Comparison of ENCODE assay signal across 8 mouse cellular contexts in genomic region chr13:94284543-94285269, GRCm38 (mm10). TPM values are rescaled to one million over a fixed set of nuclear protein-coding genes. Genes with fewer than 3 reads are reported as not detected.
DNase-seq lines count a peak whose midpoint lies in the region; ATAC-seq and TF ChIP-seq lines count a peak whose summit lies in the region.

No protein-coding gene starts in this region.

- TF ChIP-seq CTCF in thymus, adult 2 months (IDR thresholded peaks at IDR 0.05; ENCODE audit: borderline replicate concordance, control insufficient read depth, extremely low read depth, insufficient read depth, low read length, poor library complexity) = no peak
- TF ChIP-seq CTCF in liver, embryonic 14.5 days (IDR thresholded peaks at IDR 0.05; ENCODE audit: low read depth) = no peak

- TF ChIP-seq POLR2A in thymus, adult 2 months (IDR thresholded peaks at IDR 0.05; ENCODE audit: control insufficient read depth, extremely low read depth, insufficient read depth, low read length, poor library complexity) = no peak
- TF ChIP-seq POLR2A in myocyte (IDR thresholded peaks at IDR 0.05; ENCODE audit: insufficient read length, low read depth) = no peak

- peaks cover 9% of the 10 kb centered on the region for H3K4me1 ChIP-seq in thymus, adult 2 months (replicated peaks; ENCODE audit: control insufficient read depth, insufficient read depth, low read length)
- peaks cover 6 to 15% of the 10 kb centered on the region in 2 experiments; a peak in 3 of 4 replicates for H3K4me1 ChIP-seq in liver, embryonic 14.5 days (replicated peaks; ENCODE audit: control insufficient read depth in 2 of 2, insufficient read depth in 2 of 2, low read length in 1 of 2)

- TF ChIP-seq EP300 in liver, embryonic 14.5 days (IDR thresholded peaks at IDR 0.05; ENCODE audit: low read depth) = no peak

- no peak for DNase-seq in thymus, adult 2 months
- DNase-seq in thymus, postnatal 14 days = no peak
- peak; percentile 48 to 63 for DNase-seq in cerebellum, postnatal 36 days
- DNase-seq in heart, adult 18-20 months = peak; percentile 50 to 71
- peak; percentile 48 for DNase-seq in kidney, adult 18-20 months
- no peak for DNase-seq in liver, embryonic 14.5 days (ENCODE audit: low read depth in 3 of 3, low spot score in 3 of 3)
- no peak for DNase-seq in frontal cortex, adult 2 months (ENCODE audit: extremely low spot score in 1 of 2, low spot score in 1 of 2)

- no peaks in the 10 kb centered on the region for H3K79me2 ChIP-seq in myocyte (ENCODE audit: control insufficient read depth, insufficient read depth)

- peak overlapping the region; percentile 70 for H3K9ac ChIP-seq in liver, embryonic 14.5 days (replicated peaks)

- peak overlapping the region; percentile 67 for H3K4me2 ChIP-seq in liver, embryonic 14.5 days (ENCODE audit: low read depth)
- H3K4me2 ChIP-seq in myocyte (ENCODE audit: low read depth) = peak overlapping the region; percentile 94

- ATAC-seq in liver, embryonic 14.5 days (ENCODE audit: insufficient read depth) = peak; percentile 67

- H3K27me3 ChIP-seq in thymus, adult 2 months (ENCODE audit: control insufficient read depth, insufficient read depth, low read length) = peaks cover 4% of the 10 kb centered on the region; the same call in 1 of the 2 replicates
- H3K27me3 ChIP-seq in liver, embryonic 14.5 days (ENCODE audit: control insufficient read depth, insufficient read depth, low read length) = no peaks in the 10 kb centered on the region
- no peaks in the 10 kb centered on the region for H3K27me3 ChIP-seq in myocyte (ENCODE audit: control insufficient read depth, insufficient read depth, insufficient read length)

- peak overlapping the region; percentile 65 for H3K4me3 ChIP-seq in thymus, adult 2 months (ENCODE audit: control insufficient read depth, insufficient read depth, low read length)
- H3K4me3 ChIP-seq in liver, embryonic 14.5 days (ENCODE audit: insufficient read depth in 1 of 2, low read depth in 2 of 2, low read length in 2 of 2) = peak overlapping the region; percentile 71 to 78
- H3K4me3 ChIP-seq in myocyte = peak overlapping the region; percentile 41

- 3% methylated on average over 65 of the region's 65 CpGs for WGBS in thymus, adult 2 months
- under 1% methylated on average over 65 of the region's 65 CpGs for WGBS in liver, embryonic 14.5 days (ENCODE audit: insufficient replicate concordance)

- no peaks in the 10 kb centered on the region for H3K9me3 ChIP-seq in liver, embryonic 14.5 days (ENCODE audit: control insufficient read depth, low read length)

- H3K27ac ChIP-seq in thymus, adult 2 months (ENCODE audit: control insufficient read depth, insufficient read depth, low read length) = no peak overlapping the region
- no peak overlapping the region for H3K27ac ChIP-seq in liver, embryonic 14.5 days

- no peaks in the 10 kb centered on the region for H3K36me3 ChIP-seq in thymus, adult 2 months (ENCODE audit: control insufficient read depth, insufficient read depth, low read length)
- no peaks in the 10 kb centered on the region for H3K36me3 ChIP-seq in liver, embryonic 14.5 days (replicated peaks; ENCODE audit: control insufficient read depth, insufficient read depth, low read depth)
- H3K36me3 ChIP-seq in myocyte (ENCODE audit: control insufficient read depth, insufficient read depth) = no peaks in the 10 kb centered on the region

- H3ac ChIP-seq in myocyte (ENCODE audit: control insufficient read depth, insufficient read length) = peak overlapping the region; percentile 76

TF ChIP-seq in myocyte, 11 proteins besides CTCF, POLR2A, EP300 and RAD21:
- TF ChIP-seq REST (IDR thresholded peaks at IDR 0.05; ENCODE audit: insufficient read depth, insufficient read length) = no peak
- no peak for TF ChIP-seq MYOG (IDR thresholded peaks at IDR 0.05; ENCODE audit: control insufficient read depth in 1 of 3, insufficient read depth in 1 of 3, insufficient read length in 2 of 3, low read depth in 2 of 3)
- no peak for TF ChIP-seq E2F4 (IDR thresholded peaks at IDR 0.05; ENCODE audit: insufficient read depth)
- no peak for TF ChIP-seq MAX (IDR thresholded peaks at IDR 0.05; ENCODE audit: low read depth)
- no peak for TF ChIP-seq TCF12 (IDR thresholded peaks at IDR 0.05; ENCODE audit: insufficient read depth, poor library complexity, severe bottlenecking)
- no peak for TF ChIP-seq USF1 (IDR thresholded peaks at IDR 0.05; ENCODE audit: low read depth)
- TF ChIP-seq MYOD1 (IDR thresholded peaks at IDR 0.05; ENCODE audit: control insufficient read depth in 1 of 3, insufficient read length in 2 of 3, low read depth in 2 of 3) = no peak
- no peak for TF ChIP-seq TCF3 (IDR thresholded peaks at IDR 0.05; ENCODE audit: insufficient read length, low read depth)
- TF ChIP-seq SRF (IDR thresholded peaks at IDR 0.05; ENCODE audit: control insufficient read depth, insufficient read length, low read depth) = no peak
- TF ChIP-seq CEBPB (IDR thresholded peaks at IDR 0.05; ENCODE audit: insufficient read depth, poor library complexity, severe bottlenecking) = no peak
- TF ChIP-seq POLR2AphosphoS2 (IDR thresholded peaks at IDR 0.05; ENCODE audit: insufficient read length, low read depth) = no peak

RNA-seq across cellular contexts. Expression of gene Scamp1, which starts 1.0 kb away (rescaled TPM):
- polyA plus RNA-seq in thymus, adult 2 months (2012; rRNA removed) = 4.9 and 5.0 TPM in 2 replicates
- 10 to 100 TPM; 31.8 to 32.2 TPM for total RNA-seq in heart, adult 18-20 months (2021)
- polyA plus RNA-seq in liver, embryonic 14.5 days (2012; rRNA removed) = 3.1 and 4.2 TPM in 2 replicates
- polyA plus RNA-seq in liver, embryonic 14.5 days (2014; fragmentation: Nextera tagmentation; extraction: Ambion mirVana) = 5.0 and 5.6 TPM in 2 replicates
- 9.1 TPM for polyA plus RNA-seq in myocyte (2012; fragmentation: generic; extraction: Trizol)
- polyA plus RNA-seq in frontal cortex, adult 2 months (2012; rRNA removed) = 127 and 132 TPM in 2 replicates

Comparison
In these comparisons a context has a peak if more than half of its experiments do, and no peak if none do; other contexts are left out.
1. DNase-seq: peak in cerebellum, postnatal 36 days (2 of 2), heart, adult 18-20 months (2 of 2) and kidney, adult 18-20 months (single experiment); none in thymus, adult 2 months (single experiment), thymus, postnatal 14 days (single experiment), liver, embryonic 14.5 days (0 of 3) and frontal cortex, adult 2 months (0 of 2).
2. RNA of gene Scamp1, which starts 1.0 kb away (polyA plus RNA-seq): 127 to 132 TPM in frontal cortex, adult 2 months; 9.1 TPM in myocyte (single experiment), 3.1 to 5.6 TPM in liver, embryonic 14.5 days and 4.9 to 5.0 TPM in thymus, adult 2 months; every median in the first group is over 10 times any median in the second.
3. Peak in every context shown above with its lines, with median percentiles within 50 percentile points of each other: H3K4me3 ChIP-seq.